Mouse (Mus musculus) left cerebral cortex, postnatal 36 days (tissue): Measurements from ENCODE around the gene Gm10638. TPM values are rescaled to one million over a fixed set of nuclear protein-coding genes. Genes with fewer than 3 reads are reported as not detected.

ENCODE experiments used
- DNase-seq, 2 experiments: peaks; one replicate each; pipeline ENCODE4 v3.0.0; 2021 to 2022; ENCODE audit warnings: low spot score in 2 of 2, mixed read lengths in 1 of 2
- intact Hi-C: fragments of 180-260 bp; cut with DNase I; formaldehyde crosslinking; loops from one replicate; pipeline ENCODE4 v1.15.1; 2025
- total RNA-seq, 2 experiments: library from RNA; stranded (reverse); gene quantifications; 2 replicates each; pipeline ENCODE4 v1.2.3; 2021

Gm10638 gene
- 1 to 10 TPM; 2.4 to 4.0 TPM for total RNA-seq

DNA sequence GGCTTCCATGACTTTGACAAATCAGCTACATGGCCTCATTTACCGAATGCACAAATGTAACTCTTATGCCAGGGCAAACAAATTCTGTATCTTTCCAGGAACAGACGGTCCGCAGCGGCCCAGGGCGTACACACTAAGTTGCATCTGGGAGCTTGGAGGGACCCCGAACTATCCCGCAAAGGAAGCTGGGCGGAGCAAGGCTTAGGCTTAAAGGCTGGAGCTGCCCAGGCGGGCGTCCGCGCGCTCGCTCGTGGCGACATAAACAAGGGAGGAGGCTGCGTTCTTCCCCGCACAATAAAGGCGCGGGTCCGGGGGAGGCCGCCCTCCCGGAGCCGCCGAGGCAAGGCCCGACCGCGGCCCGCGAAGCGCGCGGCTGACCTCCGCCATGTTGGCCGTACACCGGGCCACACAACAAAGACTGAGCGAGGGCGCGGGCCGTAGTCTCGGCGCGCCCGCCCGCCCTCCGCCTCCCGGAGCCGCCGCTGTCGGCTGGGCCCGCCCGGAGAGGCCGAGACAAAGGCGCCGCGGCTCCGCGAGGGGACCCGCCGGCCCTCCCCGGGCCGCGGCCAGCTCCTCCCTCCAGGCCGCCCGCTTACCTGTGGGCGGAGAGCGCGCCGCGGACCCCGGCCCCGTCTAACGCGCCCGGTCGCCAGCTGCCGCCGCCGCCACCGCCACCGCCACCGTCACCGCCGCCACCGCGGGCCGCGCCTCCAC is at the start of gene Gm10638, which contains the start of gene Siah1a:
TSS of gene Gm10638 (plus strand) at position 479 of the 714 bp plus-strand sequence.
TSS of gene Siah1a (minus strand) at position 714 of the 714 bp plus-strand sequence.
- intact Hi-C loops: loop anchor here (5.0 kb wide), 1 partner anchor 137 kb away; no protein-coding TSS in a partner anchor
- peak; percentile 66 to 74 for DNase-seq

- intact Hi-C loops: loop anchor here (2.0 kb wide), 1 partner anchor 29 kb away; no protein-coding TSS in a partner anchor
These were observed 49.8 kb upstream of the Gm10638 start for GRCm38 (mm10) chr8:86695703-86696102.

GRCm38 (mm10) chr8:86698811-86699421 is 46.6 kb upstream of the Gm10638 start:
- intact Hi-C loops: no loop called here

More at GRCm38 (mm10) chr8:86695703-86696102, 49.8 kb upstream of the Gm10638 start:
- DNase-seq: no peak

DNA sequence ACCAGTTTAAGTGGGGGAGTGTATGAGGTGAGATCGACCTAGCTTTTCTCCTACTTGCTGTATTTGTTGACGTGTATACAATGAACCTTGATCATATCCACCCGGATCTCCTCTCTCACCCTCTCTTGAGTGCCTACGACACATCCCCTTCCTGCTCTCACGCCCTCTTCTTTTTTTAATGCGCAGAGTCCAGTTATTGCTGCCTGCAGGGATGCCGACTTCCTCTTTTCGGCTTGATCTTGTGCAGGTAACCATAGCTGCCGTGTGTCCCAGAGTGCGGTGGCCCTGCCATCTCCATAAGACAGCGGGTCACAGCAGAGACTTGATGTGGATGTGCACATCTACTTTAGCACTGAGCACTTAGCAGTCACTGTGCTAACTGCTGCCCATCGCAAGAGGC is 46.0 kb upstream of the Gm10638 start:
- intact Hi-C loops: no loop called here
- no peak for DNase-seq

More at GRCm38 (mm10) chr8:86698811-86699421, 46.6 kb upstream of the Gm10638 start:
- DNase-seq: no peak

- intact Hi-C loops: no loop called here
These were observed 43.0 kb upstream of the Gm10638 start for GRCm38 (mm10) chr8:86702453-86702852.

GRCm38 (mm10) chr8:86705317-86705716 is 40.2 kb upstream of the Gm10638 start:
- intact Hi-C loops: no loop called here
- no peak for DNase-seq

More at GRCm38 (mm10) chr8:86702453-86702852, 43.0 kb upstream of the Gm10638 start:
- DNase-seq: no peak

GRCm38 (mm10) chr8:86706756-86707155 is 38.7 kb upstream of the Gm10638 start:
- no peak for DNase-seq
- intact Hi-C loops: no loop called here

DNA sequence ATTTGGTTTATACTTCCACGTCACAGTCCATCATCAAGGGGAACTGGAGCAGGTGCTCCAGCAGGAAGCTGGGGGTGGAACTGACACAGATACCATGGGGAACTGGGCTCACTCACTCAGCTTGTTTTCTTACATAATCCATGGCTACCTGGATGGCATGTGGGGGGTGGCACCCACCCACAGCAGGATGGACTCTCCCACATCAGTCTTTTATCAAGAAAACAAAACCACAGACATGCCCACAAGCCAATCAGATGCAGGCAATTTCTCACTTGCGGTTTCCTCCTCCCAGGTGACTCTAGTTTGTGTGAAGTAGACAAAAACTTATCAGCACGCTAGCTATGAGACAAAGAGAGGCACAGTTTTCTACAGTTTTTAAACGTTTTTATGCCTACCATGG is 37.6 kb upstream of the Gm10638 start:
- intact Hi-C loops: no loop called here
- DNase-seq: peak in 1 of 2 experiments; percentile 48

GRCm38 (mm10) chr8:86712594-86712993 is 32.9 kb upstream of the Gm10638 start:
- intact Hi-C loops: loop anchor here (10.0 kb wide), 1 partner anchor 58 kb away; no protein-coding TSS in a partner anchor
- no peak for DNase-seq

GRCm38 (mm10) chr8:86713407-86714188 is 31.9 kb upstream of the Gm10638 start:
- intact Hi-C loops: loop anchor here (10.0 kb wide), 1 partner anchor 59 kb away; no protein-coding TSS in a partner anchor
- DNase-seq: peak; percentile 62 to 72

DNA sequence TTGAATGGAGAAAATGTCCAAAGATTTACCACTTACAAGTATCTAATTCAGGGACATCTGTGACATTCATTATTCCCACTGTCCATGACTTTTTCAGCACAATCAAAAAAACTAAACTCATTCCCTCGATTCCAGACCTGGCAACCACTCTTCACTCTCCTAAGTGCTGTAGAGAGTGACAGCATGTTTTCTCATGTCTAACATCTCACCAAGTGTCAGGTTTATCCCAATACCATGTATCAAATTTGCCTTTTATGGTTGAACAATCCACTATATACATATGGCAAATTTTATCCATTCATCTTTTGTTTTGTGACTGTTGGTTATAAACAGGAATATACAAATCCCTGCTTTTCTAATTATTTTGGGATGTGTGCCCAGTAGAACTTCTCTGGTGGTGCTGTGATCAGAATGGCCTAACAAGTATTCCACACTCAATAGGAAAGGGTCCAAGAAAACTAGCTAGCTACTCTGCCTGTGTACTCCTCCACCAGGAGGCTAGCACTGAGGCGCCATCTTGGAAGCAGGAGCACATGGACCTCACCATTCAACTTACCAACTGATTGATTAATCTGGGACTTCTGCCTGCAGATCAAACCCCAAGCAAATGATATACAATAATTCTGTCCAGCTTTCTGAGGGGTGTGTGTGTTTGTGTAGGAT is 27.0 kb upstream of the Gm10638 start:
- intact Hi-C loops: loop anchor here (10.0 kb wide), 1 partner anchor 64 kb away; no protein-coding TSS in a partner anchor
- no peak for DNase-seq

- DNase-seq: no peak
- intact Hi-C loops: loop anchor here (10.0 kb wide), 1 partner anchor 65 kb away; no protein-coding TSS in a partner anchor
These were observed 26.1 kb upstream of the Gm10638 start for GRCm38 (mm10) chr8:86719368-86719767.

DNA sequence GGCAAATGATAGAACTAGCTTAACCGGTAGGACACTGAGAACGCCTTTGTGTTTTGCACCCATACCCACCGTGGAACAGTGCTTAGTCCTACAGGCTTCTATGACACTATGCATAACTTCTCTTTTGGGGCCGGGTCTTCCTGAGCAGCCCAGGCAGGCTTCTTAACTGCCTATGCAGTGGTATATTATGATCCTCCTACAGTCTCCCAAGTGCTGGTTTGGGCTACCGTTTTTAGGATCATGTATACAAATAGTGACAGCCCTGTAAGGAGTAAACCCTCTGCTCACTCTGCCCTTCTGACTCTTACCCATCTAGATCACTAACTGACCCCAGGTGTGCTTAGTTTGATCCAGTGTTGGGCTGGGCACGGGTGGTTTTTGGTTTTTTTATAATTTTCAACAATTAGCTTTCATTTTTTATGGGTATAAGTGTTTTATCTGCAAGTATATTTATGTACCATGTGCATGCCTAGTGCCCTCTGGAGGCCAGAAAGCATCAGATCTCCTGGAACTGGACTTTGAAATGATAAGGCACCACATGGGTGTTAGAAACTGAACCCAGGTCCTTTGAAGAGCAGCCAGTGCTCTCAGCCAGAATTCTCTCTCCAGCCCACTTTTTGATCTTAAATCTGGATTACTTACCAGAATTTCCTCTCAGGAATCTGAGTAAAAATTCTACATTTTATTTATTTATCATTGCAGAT is 24.6 kb upstream of the Gm10638 start:
- DNase-seq: no peak
- intact Hi-C loops: no loop called here

DNA sequence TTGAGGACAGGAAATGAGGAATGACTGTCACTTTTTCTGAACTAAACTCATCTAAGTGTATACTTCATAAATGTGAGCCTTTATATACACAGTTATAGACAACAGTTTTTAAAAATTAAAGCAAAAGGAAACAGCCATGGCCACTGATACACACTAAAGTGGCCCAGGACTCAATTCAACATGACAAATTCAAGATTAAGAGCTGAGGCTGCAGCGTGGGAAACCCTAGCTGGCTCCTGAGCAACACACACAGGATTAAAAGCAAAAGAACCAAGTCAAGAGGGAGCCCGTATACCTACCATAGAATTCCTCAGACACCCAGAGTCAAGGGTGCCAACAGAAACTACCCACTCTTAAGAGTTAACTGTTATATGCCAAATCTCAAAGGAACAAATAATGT is 24.0 kb upstream of the Gm10638 start:
- intact Hi-C loops: no loop called here
- no peak for DNase-seq

GRCm38 (mm10) chr8:86726959-86727358 is 18.5 kb upstream of the Gm10638 start:
- intact Hi-C loops: no loop called here
- no peak for DNase-seq

DNA sequence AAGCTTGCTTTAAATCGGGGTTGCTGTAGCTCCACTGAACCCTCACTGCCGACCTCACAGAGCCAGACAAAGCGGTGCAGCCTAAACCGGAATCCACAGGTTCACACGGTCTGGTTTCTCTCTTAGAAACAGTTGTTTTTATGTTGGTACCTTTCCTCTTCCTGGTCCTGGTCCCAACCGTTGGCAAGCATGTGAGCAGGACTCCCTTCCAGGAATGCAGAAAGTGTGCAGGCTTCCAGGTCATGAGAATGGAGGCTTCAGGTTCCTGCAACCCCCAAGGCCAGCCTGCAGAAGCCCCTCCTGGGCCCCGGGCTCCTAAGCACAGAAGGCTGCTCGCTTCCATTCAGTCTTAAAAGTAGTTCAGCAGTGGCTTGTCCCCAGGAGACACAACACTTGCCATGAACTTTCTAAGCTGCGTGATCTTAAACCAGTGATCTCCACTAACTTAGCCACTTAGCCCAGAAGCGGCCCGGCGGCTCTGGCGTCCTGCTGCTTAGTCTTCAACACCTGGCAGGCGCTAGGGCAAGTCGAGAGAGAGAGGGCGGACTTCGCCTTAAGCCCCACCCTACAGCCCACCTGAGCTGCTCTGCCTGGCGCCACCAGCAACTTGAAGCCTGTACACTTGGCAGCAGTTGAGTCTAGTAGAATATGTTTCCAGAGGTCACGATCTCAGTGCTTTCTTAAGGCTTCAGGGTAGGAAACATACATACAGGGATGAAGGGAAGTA is 17.1 kb upstream of the Gm10638 start:
- no peak for DNase-seq
- intact Hi-C loops: no loop called here

DNA sequence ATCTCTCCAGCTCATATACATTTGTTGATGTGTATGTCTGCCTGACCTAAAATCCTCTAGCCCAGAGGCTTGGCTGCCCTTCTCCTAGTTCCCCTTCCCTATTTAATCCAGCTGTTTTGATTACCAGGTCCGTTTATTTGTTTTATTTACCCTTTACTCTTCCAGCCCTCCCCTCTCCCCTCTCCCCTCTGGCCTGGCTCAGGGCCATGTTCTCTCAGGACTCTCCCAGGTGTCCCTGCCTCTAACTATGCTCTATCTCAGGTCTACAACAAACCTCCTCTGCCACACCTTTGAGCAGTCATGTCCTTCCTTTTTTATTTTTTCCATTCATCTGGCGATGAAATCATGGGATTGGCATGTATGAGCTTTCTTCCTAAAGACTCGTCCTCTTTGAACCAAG is 15.2 kb upstream of the Gm10638 start:
- DNase-seq: no peak
- intact Hi-C loops: no loop called here

DNA sequence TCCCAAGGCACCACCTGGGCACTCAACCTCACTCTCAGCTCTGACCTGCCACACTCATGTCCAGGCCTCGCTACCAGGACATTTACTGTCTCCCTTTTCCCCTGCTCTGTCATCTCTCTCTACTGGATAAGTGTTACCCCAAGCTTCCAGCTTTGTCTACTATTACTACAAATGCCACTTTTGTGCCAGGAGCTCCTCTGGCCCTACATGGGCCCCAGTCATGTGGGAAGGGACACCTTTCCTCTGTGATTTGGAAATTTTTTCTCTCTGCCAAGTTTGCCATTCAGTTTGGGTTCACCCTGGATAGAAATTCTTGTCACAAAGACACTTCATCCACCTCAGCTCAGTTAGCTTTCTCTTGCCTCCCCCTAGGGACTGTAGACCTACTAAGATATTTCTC is 14.6 kb upstream of the Gm10638 start:
- DNase-seq: no peak
- intact Hi-C loops: no loop called here
